Mouse (Mus musculus) midbrain, embryonic 12.5 days (tissue): ENCODE results near the gene Fbn1. TPM values are rescaled to one million over a fixed set of nuclear protein-coding genes. Genes with fewer than 3 reads are reported as not detected.

Experiments
- ATAC-seq: fragments of 200-750 bp; cut with Nextera tagmentation; 2 replicates; pipeline ENCODE4 v1.8.0; 2017; ENCODE audit warnings: low read depth, moderate TSS enrichment, moderate library complexity; ENCODE audit not compliant: low FRiP score
- H3K27ac ChIP-seq: fragments of 300-500 bp; sonication (generic); replicated peaks from 2 replicates; pipeline ENCODE4 v1.5.1; 2016; ENCODE audit warnings: mild to moderate bottlenecking
- H3K27me3 ChIP-seq: fragments of 300-500 bp; sonication (generic); 2 replicates; pipeline ENCODE4 v1.6.1; 2016; ENCODE audit warnings: mild to moderate bottlenecking
- H3K36me3 ChIP-seq: fragments of 300-500 bp; sonication (generic); 2 replicates; pipeline ENCODE4 v1.6.1; 2016
- H3K4me1 ChIP-seq: fragments of 300-500 bp; sonication (generic); 2 replicates; pipeline ENCODE4 v1.6.1; 2016
- H3K4me2 ChIP-seq: fragments of 300-500 bp; sonication (generic); replicated peaks from 2 replicates; pipeline ENCODE4 v1.6.1; 2016; ENCODE audit warnings: mild to moderate bottlenecking, moderate library complexity
- H3K4me3 ChIP-seq: fragments of 300-500 bp; sonication (generic); 2 replicates; pipeline ENCODE4 v1.5.1; 2016; ENCODE audit warnings: mild to moderate bottlenecking
- H3K9ac ChIP-seq: fragments of 300-500 bp; sonication (generic); replicated peaks from 2 replicates; pipeline ENCODE4 v1.6.1; 2016; ENCODE audit warnings: mild to moderate bottlenecking, moderate library complexity
- H3K9me3 ChIP-seq: fragments of 300-500 bp; sonication (generic); 2 replicates; pipeline ENCODE4 v1.6.1; 2016; ENCODE audit warnings: mild to moderate bottlenecking
- WGBS: fragments of 180-500 bp; shearing (Covaris S2); methylation state at CpG from one replicate; pipeline ENCODE4 v1.1.7; 2016; 5-methylcytosine and 5-hydroxymethylcytosine counted together
- polyA plus RNA-seq: library from polyadenylated mRNA; unstranded; fragments of >200 nt; fragmentation: Nextera tagmentation; extraction: Ambion mirVana; gene quantifications from 2 replicates; pipeline ENCODE4 v1.2.1, GENCODE M21; 2016

The Fbn1 gene
- polyA plus RNA-seq, result 10.9 and 11.2 TPM in 2 replicates

DNA sequence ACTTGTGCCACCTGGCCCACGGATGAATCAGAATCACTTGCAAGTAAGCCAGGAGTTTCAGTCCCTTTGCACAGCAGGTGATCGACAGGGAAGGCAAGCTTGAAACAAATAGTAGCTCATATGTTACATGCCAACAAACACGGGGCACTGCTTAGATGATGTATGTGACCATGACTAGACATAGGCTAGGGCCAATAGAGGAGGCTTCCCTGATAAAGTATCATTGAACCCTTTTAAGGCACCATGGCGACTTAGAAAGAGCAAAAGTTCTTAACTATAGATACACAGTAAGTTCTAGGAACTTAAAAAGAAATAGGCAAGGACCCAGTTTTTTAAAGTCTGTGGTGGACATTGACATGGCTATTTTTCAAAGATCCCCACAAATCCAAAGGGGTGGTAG lies at the start of gene Fbn1:
TSS of gene Fbn1 (minus strand) at position 101 of the 400 bp plus-strand sequence.
- 85% methylated on average over 4 of the region's 4 CpGs for WGBS

DNA sequence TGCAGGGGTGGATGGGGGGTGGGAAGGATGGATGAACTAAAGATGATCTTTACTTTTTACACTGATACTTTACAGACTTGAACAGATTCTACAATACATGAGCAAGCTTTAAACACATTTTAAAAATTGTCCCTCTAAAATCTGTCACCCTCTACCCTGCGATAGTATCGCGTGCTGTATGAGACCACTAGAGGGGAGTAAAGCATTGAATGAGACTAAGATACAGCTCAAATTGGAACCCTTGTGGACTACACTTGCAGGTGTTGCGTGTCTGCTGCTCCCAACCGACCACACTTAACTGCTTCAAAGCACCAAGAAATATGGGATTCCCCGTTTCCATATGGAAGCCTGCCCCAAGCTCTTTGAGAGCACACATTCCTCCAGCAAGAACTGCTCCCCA lies 48.0 kb upstream of the Fbn1 start:
- H3K4me1 ChIP-seq, result peaks cover 19% of the 10 kb centered on the region
- H3K4me2 ChIP-seq, result no peak overlapping the region
- no peak for ATAC-seq
- H3K27me3 ChIP-seq, result no peaks in the 10 kb centered on the region
- H3K9me3 ChIP-seq, result no peaks in the 10 kb centered on the region
- no peaks in the 10 kb centered on the region for H3K36me3 ChIP-seq
- H3K27ac ChIP-seq, result no peak overlapping the region
- no peak overlapping the region for H3K9ac ChIP-seq
- WGBS, result 79% methylated on average over 6 of the region's 6 CpGs
- no peak overlapping the region for H3K4me3 ChIP-seq

More for the DNA sequence above, at the start of gene Fbn1:
- no peak for ATAC-seq
- Histone ChIP-seq H3K27me3 (peaks cover 12% of the 10 kb centered on the region), H3K9ac (peak within 1 kb of the TSS; percentile 70), H3K4me1 (peaks cover 14% of the 10 kb centered on the region), H3K27ac (peak within 1 kb of the TSS; percentile 66; the same call in 1 of the 2 replicates), H3K9me3 (no peaks in the 10 kb centered on the region), H3K4me2 (peak within 1 kb of the TSS; percentile 97), H3K36me3 (no peaks in the 10 kb centered on the region), H3K4me3 (peak within 1 kb of the TSS; percentile 63)

DNA sequence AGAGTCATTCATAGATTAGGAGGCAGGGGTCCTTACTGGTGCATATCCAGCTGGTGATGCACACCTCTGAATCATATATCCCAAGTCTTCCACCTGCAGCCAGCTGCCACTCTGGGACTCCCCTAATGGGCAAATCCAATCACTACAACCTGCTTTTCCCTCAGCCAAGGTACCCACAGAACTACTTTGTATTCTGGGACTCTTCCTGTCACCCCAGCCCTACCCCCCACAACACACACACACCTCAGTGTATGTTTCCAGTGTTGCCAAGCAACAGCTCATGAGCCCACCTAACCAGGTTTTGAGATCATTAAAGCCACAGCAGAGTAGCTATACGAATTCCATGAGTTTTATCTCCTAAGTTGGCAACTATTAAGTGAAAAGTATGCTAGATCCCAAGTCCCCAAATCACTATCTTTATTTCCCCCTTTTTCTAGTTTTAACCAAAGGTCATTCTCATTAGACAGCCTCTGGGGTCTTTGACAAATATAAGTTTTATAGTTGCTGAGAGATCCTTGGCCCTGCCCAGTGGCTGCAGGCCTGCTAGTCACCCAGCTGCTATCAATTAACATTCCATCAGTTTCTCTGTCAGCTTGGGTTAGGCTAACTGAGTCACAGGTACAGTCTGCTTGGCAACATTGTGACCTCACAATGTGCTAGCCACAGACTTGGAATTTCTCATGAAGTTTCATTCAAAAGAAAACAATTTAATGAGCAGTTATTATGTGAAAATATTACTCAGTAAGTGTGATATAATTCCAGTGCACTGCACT lies 41.2 kb upstream of the Fbn1 start:
- Histone ChIP-seq H3K4me1 (no peaks in the 10 kb centered on the region), H3K9ac (no peak overlapping the region), H3K4me3 (no peak overlapping the region), H3K27me3 (no peaks in the 10 kb centered on the region), H3K27ac (no peak overlapping the region), H3K36me3 (no peaks in the 10 kb centered on the region), H3K9me3 (no peaks in the 10 kb centered on the region), H3K4me2 (no peak overlapping the region)
- WGBS, result 76% methylated on average over 1 of the region's 1 CpGs
- ATAC-seq, result no peak

DNA sequence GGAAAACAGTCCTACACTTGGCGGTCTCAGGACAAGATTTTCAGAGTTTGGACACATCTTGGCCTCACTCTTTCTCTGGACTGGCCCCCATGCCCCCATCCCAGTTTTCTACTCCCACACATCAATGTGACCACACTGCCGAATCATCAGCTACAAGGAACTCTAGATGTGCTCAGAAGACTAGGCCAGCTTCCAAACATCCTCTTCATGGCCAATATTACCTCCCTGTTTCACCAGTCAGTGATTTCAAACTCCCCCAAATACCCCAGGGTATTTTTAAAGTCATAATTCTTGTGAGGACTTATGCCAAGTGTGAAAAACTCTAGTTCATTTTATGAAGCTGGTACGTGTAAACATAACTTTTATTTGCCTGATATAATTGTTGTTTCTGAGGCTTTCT lies 37.2 kb upstream of the Fbn1 start:
- Histone ChIP-seq H3K4me2 (no peak overlapping the region), H3K4me3 (no peak overlapping the region), H3K36me3 (no peaks in the 10 kb centered on the region), H3K9me3 (no peaks in the 10 kb centered on the region), H3K9ac (no peak overlapping the region), H3K4me1 (no peaks in the 10 kb centered on the region), H3K27ac (no peak overlapping the region), H3K27me3 (no peaks in the 10 kb centered on the region)
- WGBS, result 91% methylated on average over 3 of the region's 3 CpGs
- no peak for ATAC-seq

DNA sequence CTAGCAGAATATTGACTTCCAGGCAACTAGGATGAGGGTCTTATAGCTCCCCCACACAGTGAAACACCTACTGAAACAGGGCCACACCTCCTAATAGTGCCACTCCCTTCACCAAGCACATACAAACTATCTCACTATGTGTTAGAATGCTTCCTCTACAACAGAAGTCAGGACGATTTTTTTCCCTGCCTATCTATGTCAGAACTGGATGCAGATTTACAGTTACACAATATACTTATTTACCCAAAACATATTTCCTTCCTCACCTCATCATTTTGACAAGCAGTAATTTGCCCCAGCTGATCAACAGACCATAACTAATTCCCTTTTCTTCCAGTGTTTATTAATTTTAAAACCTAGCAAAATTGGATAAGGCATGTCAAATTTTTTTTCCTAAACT lies 35.9 kb upstream of the Fbn1 start:
- H3K4me2 ChIP-seq, result no peak overlapping the region
- no peak overlapping the region for H3K4me3 ChIP-seq
- ATAC-seq, result no peak
- no peak overlapping the region for H3K27ac ChIP-seq
- no peaks in the 10 kb centered on the region for H3K9me3 ChIP-seq
- no peaks in the 10 kb centered on the region for H3K36me3 ChIP-seq
- no peaks in the 10 kb centered on the region for H3K4me1 ChIP-seq
- 81% methylated on average over 1 of the region's 1 CpGs for WGBS
- H3K27me3 ChIP-seq, result no peaks in the 10 kb centered on the region
- H3K9ac ChIP-seq, result no peak overlapping the region

- Histone ChIP-seq H3K36me3 (no peaks in the 10 kb centered on the region), H3K4me2 (no peak overlapping the region), H3K9ac (no peak overlapping the region), H3K4me1 (no peaks in the 10 kb centered on the region), H3K27ac (no peak overlapping the region), H3K9me3 (no peaks in the 10 kb centered on the region), H3K4me3 (no peak overlapping the region), H3K27me3 (no peaks in the 10 kb centered on the region)
- WGBS, result 85% methylated on average over 7 of the region's 7 CpGs
- ATAC-seq, result no peak
Measured at GRCm38 (mm10) chr2:125541451-125541850, 33.7 kb upstream of the Fbn1 start.

DNA sequence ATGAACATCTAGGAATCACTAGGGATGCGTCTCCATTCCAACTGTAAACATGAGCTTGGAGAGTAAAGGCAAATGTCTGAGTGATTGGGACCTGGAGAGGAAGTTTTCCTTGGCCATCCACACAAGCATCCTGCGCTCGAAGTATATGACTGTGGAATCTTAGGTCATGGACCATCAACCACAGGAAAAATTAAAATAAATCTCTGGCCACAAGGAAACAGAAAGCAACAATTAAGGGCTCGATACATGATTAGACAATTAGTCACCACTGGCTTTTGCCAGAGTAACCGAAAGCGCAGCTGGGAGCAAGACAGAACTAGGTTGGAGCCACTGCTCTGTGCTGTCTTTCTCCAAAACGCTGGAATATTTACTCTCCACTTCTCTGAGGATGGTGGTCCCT lies 32.8 kb upstream of the Fbn1 start:
- 89% methylated on average over 7 of the region's 7 CpGs for WGBS
- Histone ChIP-seq H3K4me1 (no peaks in the 10 kb centered on the region), H3K9ac (no peak overlapping the region), H3K4me2 (no peak overlapping the region), H3K4me3 (no peak overlapping the region), H3K36me3 (no peaks in the 10 kb centered on the region), H3K27me3 (no peaks in the 10 kb centered on the region), H3K9me3 (no peaks in the 10 kb centered on the region), H3K27ac (no peak overlapping the region)
- no peak for ATAC-seq

- ATAC-seq, result no peak
- H3K36me3 ChIP-seq, result no peaks in the 10 kb centered on the region
- H3K4me1 ChIP-seq, result no peaks in the 10 kb centered on the region
- no peak overlapping the region for H3K9ac ChIP-seq
- H3K4me2 ChIP-seq, result no peak overlapping the region
- H3K27me3 ChIP-seq, result no peaks in the 10 kb centered on the region
- 87% methylated on average over 3 of the region's 3 CpGs for WGBS
- no peak overlapping the region for H3K27ac ChIP-seq
- H3K4me3 ChIP-seq, result no peak overlapping the region
- no peaks in the 10 kb centered on the region for H3K9me3 ChIP-seq
Measured at GRCm38 (mm10) chr2:125539640-125540039, 31.8 kb upstream of the Fbn1 start.

- no peak overlapping the region for H3K9ac ChIP-seq
- H3K4me3 ChIP-seq, result no peak overlapping the region
- H3K27me3 ChIP-seq, result no peaks in the 10 kb centered on the region
- 82% methylated on average over 6 of the region's 6 CpGs for WGBS
- H3K27ac ChIP-seq, result no peak overlapping the region
- H3K36me3 ChIP-seq, result no peaks in the 10 kb centered on the region
- H3K9me3 ChIP-seq, result no peaks in the 10 kb centered on the region
- H3K4me1 ChIP-seq, result no peaks in the 10 kb centered on the region
- no peak overlapping the region for H3K4me2 ChIP-seq
- no peak for ATAC-seq
Measured at GRCm38 (mm10) chr2:125530665-125531064, 22.9 kb upstream of the Fbn1 start.

GRCm38 (mm10) chr2:125526566-125526965 lies 18.8 kb upstream of the Fbn1 start:
- 81% methylated on average over 5 of the region's 5 CpGs for WGBS
- Histone ChIP-seq H3K4me1 (no peaks in the 10 kb centered on the region), H3K9ac (no peak overlapping the region), H3K27ac (no peak overlapping the region), H3K4me3 (no peak overlapping the region), H3K4me2 (no peak overlapping the region), H3K36me3 (no peaks in the 10 kb centered on the region), H3K27me3 (no peaks in the 10 kb centered on the region), H3K9me3 (no peaks in the 10 kb centered on the region)
- no peak for ATAC-seq

- Histone ChIP-seq H3K27me3 (no peaks in the 10 kb centered on the region), H3K36me3 (no peaks in the 10 kb centered on the region), H3K4me2 (no peak overlapping the region), H3K27ac (no peak overlapping the region), H3K9ac (no peak overlapping the region), H3K4me3 (no peak overlapping the region), H3K4me1 (no peaks in the 10 kb centered on the region), H3K9me3 (no peaks in the 10 kb centered on the region)
- 88% methylated on average over 2 of the region's 2 CpGs for WGBS
- no peak for ATAC-seq
Measured at GRCm38 (mm10) chr2:125525484-125525883, 17.7 kb upstream of the Fbn1 start.

DNA sequence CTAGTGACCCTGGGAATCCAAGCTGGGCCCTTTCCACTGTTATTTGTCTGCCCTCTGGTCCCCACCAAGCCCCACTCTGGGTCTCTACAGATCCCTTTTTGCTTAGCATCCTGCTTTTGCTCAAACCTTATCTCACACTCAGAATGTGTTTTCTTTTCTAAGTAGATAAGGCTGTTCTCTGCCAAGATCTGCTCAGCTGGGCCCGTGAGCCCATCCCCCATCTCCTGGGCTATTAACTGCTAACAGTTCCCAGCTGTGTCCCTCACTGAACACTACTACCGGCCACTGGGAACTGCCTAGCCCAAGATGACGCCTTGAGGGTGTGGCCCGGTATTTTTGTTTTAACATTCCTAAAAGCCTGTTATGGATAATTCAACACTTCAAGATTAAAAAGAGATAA lies 8.8 kb upstream of the Fbn1 start:
- Histone ChIP-seq H3K27ac (no peak overlapping the region), H3K4me1 (peaks cover 4% of the 10 kb centered on the region; the same call in 1 of the 2 replicates), H3K9me3 (no peaks in the 10 kb centered on the region), H3K27me3 (no peaks in the 10 kb centered on the region), H3K4me2 (no peak overlapping the region), H3K9ac (no peak overlapping the region), H3K4me3 (no peak overlapping the region), H3K36me3 (no peaks in the 10 kb centered on the region)
- 36% methylated on average over 4 of the region's 4 CpGs for WGBS
- no peak for ATAC-seq
